Mouse (Mus musculus) E14TG2a.4 (cell line): Measurements from ENCODE around the gene A430078G23Rik.

ENCODE experiments used
- CTCF ChIP-seq: conservative IDR thresholded peaks from 2 replicates; pipeline ENCODE4 v1.5.1; 2014; ENCODE audit warnings: low read length
- NANOG ChIP-seq: IDR thresholded peaks from 2 replicates; pipeline ENCODE4 v1.6.1; 2014; ENCODE audit warnings: borderline replicate concordance, low read length, mixed read lengths
- POU5F1 ChIP-seq: IDR thresholded peaks from 2 replicates; pipeline ENCODE4 v1.6.1; 2014; ENCODE audit warnings: low read length, borderline replicate concordance

GRCm38 (mm10) chr8:3375748-3376147 is 22.5 kb downstream of the A430078G23Rik start:
- TF ChIP-seq CTCF, result peak; percentile 46
- TF ChIP-seq NANOG, result no peak
- no peak for TF ChIP-seq POU5F1
